Mouse (Mus musculus): ENCODE data around the gene Dnm3.

GRCm38 (mm10) chr1:162143974-162144912 lies 333.6 kb downstream of the Dnm3 start:
- no peak for TF ChIP-seq CTCF (IDR thresholded peaks at IDR 0.05; ENCODE audit: extremely low read depth, insufficient read length, insufficient replicate concordance, low read depth, low read length)
- TF ChIP-seq POLR2A (IDR thresholded peaks at IDR 0.05; ENCODE audit: low read depth, low read length) = no peak

All from small intestine, adult 2 months (tissue).